Mouse (Mus musculus) stomach, postnatal 0 days (tissue): ENCODE results near the gene Rps6kc1. TPM values are rescaled to one million over a fixed set of nuclear protein-coding genes. Genes with fewer than 3 reads are reported as not detected.
A peak's percentile ranks its signal among the peaks of the same experiment; 100 is the strongest.

Source experiments
- ATAC-seq: fragments of 200-750 bp; cut with Nextera tagmentation; 2 replicates; pipeline ENCODE4 v1.8.0; 2017; ENCODE audit not compliant: low FRiP score, low TSS enrichment
- DNase-seq: peaks from one replicate; pipeline ENCODE4 v3.0.0-alpha.2; 2016; ENCODE audit warnings: low spot score
- H3K27ac ChIP-seq: fragments of 300-500 bp; sonication (generic); replicated peaks from 2 replicates; pipeline ENCODE4 v1.5.1; 2014; ENCODE audit warnings: mild to moderate bottlenecking, control low read depth
- H3K27me3 ChIP-seq: fragments of 300-500 bp; sonication (generic); 2 replicates; pipeline ENCODE4 v1.6.1; 2014; ENCODE audit warnings: low read length; ENCODE audit not compliant: control insufficient read depth, insufficient read depth
- H3K36me3 ChIP-seq: fragments of 300-500 bp; sonication (generic); 2 replicates; pipeline ENCODE4 v1.6.1; 2014; ENCODE audit warnings: low read length, mixed read lengths; ENCODE audit not compliant: control insufficient read depth, insufficient read depth
- H3K4me1 ChIP-seq: fragments of 300-500 bp; sonication (generic); replicated peaks from 2 replicates; pipeline ENCODE4 v1.6.1; 2014; ENCODE audit warnings: antibody characterized with exemption; ENCODE audit not compliant: control insufficient read depth, insufficient read depth
- H3K4me2 ChIP-seq: fragments of 300-500 bp; sonication (generic); replicated peaks from 2 replicates; pipeline ENCODE4 v1.6.1; 2014; ENCODE audit warnings: low read depth, mild to moderate bottlenecking, control low read depth, moderate library complexity
- H3K4me3 ChIP-seq: fragments of 300-500 bp; sonication (generic); 2 replicates; pipeline ENCODE4 v1.5.1; 2014; ENCODE audit warnings: low read depth, low read length, control low read depth
- H3K9ac ChIP-seq: fragments of 300-500 bp; sonication (generic); 2 replicates; pipeline ENCODE4 v1.6.1; 2014; ENCODE audit warnings: mild to moderate bottlenecking, low read length, control low read depth, mixed read lengths
- H3K9me3 ChIP-seq: fragments of 300-500 bp; sonication (generic); 2 replicates; pipeline ENCODE4 v1.6.1; 2016; ENCODE audit warnings: low read length; ENCODE audit not compliant: control insufficient read depth
- CTCF ChIP-seq: IDR thresholded peaks from 2 replicates; pipeline ENCODE4 v1.5.1; 2016; ENCODE audit warnings: antibody characterized with exemption, low read depth, mild to moderate bottlenecking, moderate library complexity
- EP300 ChIP-seq: optimal IDR thresholded peaks from 2 replicates; pipeline ENCODE3; 2016; ENCODE audit warnings: antibody characterized with exemption
- WGBS: fragments of 180-500 bp; shearing (Covaris S2); extraction: QIAGEN DNeasy Blood & Tissue Kit; methylation state at CpG from one replicate; pipeline ENCODE4 v1.1.7; 2014; 5-methylcytosine and 5-hydroxymethylcytosine counted together
- polyA plus RNA-seq: library from polyadenylated mRNA; unstranded; fragments of >200 nt; fragmentation: Nextera tagmentation; extraction: Ambion mirVana; gene quantifications from 2 replicates; pipeline ENCODE4 v1.2.1, GENCODE M21; 2015

Rps6kc1 gene
- polyA plus RNA-seq, 1 experiment from 2014 or later = 4.5 TPM

DNA sequence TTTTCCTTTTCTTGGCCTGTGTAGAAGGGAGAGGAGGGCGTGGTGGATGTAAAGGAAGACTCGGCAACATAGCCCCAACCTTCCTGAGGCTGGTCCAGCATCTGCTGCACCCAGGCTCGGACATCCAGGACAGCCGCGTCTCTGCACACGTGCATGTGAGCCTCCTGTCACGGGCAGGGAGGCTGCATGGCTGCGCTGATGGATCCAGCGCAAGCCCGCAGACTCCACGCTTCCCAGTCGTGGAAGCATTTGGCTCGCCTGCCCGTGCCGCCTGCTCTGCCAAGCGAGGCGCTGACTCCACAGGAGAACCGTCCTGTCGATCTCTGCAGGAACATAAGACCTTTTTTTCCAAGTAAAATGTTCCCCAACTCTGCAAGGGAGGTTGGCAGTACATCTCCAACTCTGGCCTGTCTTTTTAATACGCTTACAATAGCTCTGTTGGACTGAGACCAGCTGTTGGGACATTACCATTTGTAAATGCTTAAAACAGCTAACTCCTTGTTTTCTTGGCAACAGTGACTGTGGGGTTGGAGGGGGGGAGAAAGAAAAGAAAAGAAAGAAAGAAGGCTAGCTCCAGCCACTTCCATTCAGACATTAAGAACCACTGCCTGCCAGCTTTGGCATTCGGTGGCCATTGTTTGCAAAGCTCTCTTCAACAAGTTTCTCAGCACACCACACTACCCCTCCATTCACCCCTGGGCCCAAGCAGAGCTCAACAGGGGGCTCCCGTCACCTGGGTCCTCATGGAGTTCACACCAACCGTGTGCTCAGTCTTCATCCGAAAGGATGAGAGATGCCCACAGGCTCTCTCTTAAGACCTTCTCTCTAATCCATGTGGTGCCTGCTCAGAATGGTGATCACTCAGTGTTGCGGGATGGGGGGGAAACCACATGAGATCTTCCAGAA, 229.3 kb downstream of the Rps6kc1 start:
- H3K4me1 ChIP-seq = no peaks in the 10 kb centered on the region
- no peaks in the 10 kb centered on the region for H3K27me3 ChIP-seq
- no peak overlapping the region for H3K4me3 ChIP-seq
- no peak overlapping the region for H3K9ac ChIP-seq
- TF ChIP-seq CTCF (no peak), EP300 (no peak)
- no peaks in the 10 kb centered on the region for H3K9me3 ChIP-seq
- H3K36me3 ChIP-seq = no peaks in the 10 kb centered on the region
- DNase-seq = no peak
- peak overlapping the region; percentile 35 for H3K4me2 ChIP-seq
- 56% methylated on average over 25 of the region's 25 CpGs for WGBS
- no peak for ATAC-seq
- no peak overlapping the region for H3K27ac ChIP-seq

DNA sequence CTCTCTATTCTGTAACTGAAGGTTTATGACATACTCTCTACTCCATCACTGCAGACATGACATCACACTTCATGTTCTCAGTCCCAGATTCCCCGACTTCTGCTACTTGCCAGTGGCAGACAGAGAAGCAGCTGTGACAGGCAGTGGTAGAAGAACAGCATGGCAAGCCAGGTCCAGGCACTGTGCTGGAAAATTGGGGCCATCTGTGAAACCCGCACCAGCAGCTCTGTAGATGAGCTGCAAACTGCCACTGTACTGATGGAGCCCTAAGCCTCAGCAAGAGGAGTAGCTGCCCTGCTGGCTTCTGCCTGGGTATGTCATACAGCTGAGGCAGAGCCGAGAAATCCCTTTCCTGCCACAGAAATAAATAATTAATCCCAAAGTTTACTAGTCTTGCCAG, 236.1 kb downstream of the Rps6kc1 start:
- Histone ChIP-seq H3K27me3 (no peaks in the 10 kb centered on the region), H3K9ac (no peak overlapping the region), H3K4me1 (no peaks in the 10 kb centered on the region), H3K4me3 (no peak overlapping the region), H3K9me3 (no peaks in the 10 kb centered on the region), H3K27ac (no peak overlapping the region), H3K36me3 (no peaks in the 10 kb centered on the region), H3K4me2 (no peak overlapping the region)
- no peak for DNase-seq
- no peak for TF ChIP-seq CTCF
- no peak for TF ChIP-seq EP300
- no peak for ATAC-seq
- WGBS = 73% methylated on average over 3 of the region's 3 CpGs

DNA sequence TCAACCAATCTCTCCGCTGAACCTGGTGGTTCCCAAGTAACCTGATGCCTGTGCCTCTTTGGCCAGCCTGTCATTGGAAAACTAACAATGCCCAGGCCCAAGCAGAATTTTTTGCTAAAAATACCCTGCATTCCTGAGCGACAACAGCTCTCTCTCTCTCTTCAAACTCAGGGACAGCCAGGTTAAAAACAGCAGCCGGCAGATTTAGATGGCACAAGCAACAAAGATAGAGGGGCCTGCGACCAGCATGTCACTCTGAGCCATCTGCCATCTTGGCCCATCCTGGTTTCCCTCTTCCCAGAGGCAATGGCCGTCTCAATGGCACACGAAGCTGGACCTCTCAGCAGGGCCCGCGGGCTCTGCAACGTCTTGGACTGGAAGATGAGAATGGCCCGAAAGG, 242.5 kb downstream of the Rps6kc1 start:
- no peaks in the 10 kb centered on the region for H3K4me1 ChIP-seq
- no peaks in the 10 kb centered on the region for H3K36me3 ChIP-seq
- no peak overlapping the region for H3K27ac ChIP-seq
- H3K9ac ChIP-seq = no peak overlapping the region
- H3K27me3 ChIP-seq = no peaks in the 10 kb centered on the region
- DNase-seq = no peak
- H3K4me2 ChIP-seq = no peak overlapping the region
- WGBS = 61% methylated on average over 10 of the region's 10 CpGs
- no peak for TF ChIP-seq CTCF
- no peak for TF ChIP-seq EP300
- H3K9me3 ChIP-seq = no peaks in the 10 kb centered on the region
- no peak for ATAC-seq
- no peak overlapping the region for H3K4me3 ChIP-seq

DNA sequence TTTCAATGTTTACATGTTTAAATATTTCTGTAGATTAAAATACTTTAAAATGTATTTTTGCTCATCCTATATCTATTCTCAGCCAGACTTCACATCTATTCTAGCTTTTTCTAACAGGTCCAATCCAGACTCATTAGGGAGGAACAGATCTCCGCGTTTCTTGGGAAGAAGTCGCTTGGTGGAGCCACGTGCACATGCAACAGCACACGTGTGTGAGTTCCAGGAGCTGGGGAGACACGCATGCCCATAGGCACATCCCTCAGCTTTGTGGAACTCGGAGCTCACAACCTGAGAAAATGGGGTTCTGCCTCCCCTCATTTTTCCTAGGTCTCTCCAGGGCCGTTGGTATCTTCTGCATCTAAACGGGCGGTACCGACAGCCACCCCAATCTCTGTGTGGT, 243.7 kb downstream of the Rps6kc1 start:
- Histone ChIP-seq H3K9me3 (no peaks in the 10 kb centered on the region), H3K4me2 (no peak overlapping the region), H3K36me3 (no peaks in the 10 kb centered on the region), H3K9ac (no peak overlapping the region), H3K27me3 (no peaks in the 10 kb centered on the region), H3K27ac (no peak overlapping the region), H3K4me3 (no peak overlapping the region), H3K4me1 (no peaks in the 10 kb centered on the region)
- no peak for DNase-seq
- 94% methylated on average over 11 of the region's 11 CpGs for WGBS
- ATAC-seq = no peak
- TF ChIP-seq EP300 = no peak
- no peak for TF ChIP-seq CTCF

DNA sequence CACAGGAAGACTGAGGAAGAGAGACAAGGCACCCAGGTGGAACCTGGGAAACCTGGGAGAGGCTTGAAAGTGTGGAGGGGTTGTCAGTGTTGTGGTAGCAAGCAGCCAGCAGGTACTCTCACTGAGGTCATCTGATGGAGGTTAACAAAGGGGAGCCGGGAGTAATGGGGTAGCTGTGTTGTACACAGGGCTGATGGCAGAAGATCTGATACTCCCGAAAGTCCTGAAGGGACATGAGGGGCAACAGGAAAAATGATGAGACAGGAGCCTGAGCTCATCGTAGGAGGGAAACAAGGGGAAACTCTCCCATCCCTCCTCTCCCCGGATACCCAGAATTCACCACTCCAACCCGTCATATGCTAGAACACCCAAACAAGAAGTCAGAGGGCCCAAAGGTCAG, 244.2 kb downstream of the Rps6kc1 start:
- WGBS = 76% methylated on average over 5 of the region's 5 CpGs
- no peak for TF ChIP-seq CTCF
- no peak for TF ChIP-seq EP300
- ATAC-seq (no peak), DNase-seq (no peak)
- Histone ChIP-seq H3K36me3 (no peaks in the 10 kb centered on the region), H3K27me3 (no peaks in the 10 kb centered on the region), H3K9ac (no peak overlapping the region), H3K4me3 (no peak overlapping the region), H3K4me1 (no peaks in the 10 kb centered on the region), H3K27ac (no peak overlapping the region), H3K4me2 (no peak overlapping the region), H3K9me3 (no peaks in the 10 kb centered on the region)

DNA sequence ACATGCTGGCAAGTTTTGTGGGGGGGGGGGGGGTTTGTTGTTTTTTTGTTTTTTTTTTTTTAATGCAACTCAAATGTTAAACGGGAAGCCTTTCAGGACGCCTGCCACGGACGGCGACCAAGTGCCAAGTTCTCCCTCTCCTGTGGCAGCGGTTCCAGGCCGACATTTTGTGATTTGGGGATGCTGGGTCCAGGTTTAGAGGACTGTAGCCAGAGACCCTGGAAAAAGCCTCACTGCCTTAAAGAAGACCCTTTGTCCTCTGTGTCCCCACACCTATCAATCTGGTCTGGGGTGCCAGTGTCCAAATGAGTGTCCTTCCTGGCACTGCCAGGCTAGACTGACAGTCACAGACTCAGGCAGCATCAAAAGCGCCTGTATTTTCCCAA, 246.1 kb downstream of the Rps6kc1 start:
- 91% methylated on average over 8 of the region's 8 CpGs for WGBS
- H3K27me3 ChIP-seq = no peaks in the 10 kb centered on the region
- no peak for DNase-seq

More for the DNA sequence above, 246.1 kb downstream of the Rps6kc1 start:
- ATAC-seq = no peak
- no peaks in the 10 kb centered on the region for H3K9me3 ChIP-seq
- H3K27ac ChIP-seq = no peak overlapping the region
- no peak overlapping the region for H3K4me3 ChIP-seq
- H3K36me3 ChIP-seq = no peaks in the 10 kb centered on the region
- H3K4me2 ChIP-seq = no peak overlapping the region
- H3K9ac ChIP-seq = no peak overlapping the region
- no peak for TF ChIP-seq CTCF
- TF ChIP-seq EP300 = no peak
- H3K4me1 ChIP-seq = no peaks in the 10 kb centered on the region
